Mouse (Mus musculus) cerebral cortex, adult 2 months (tissue): ENCODE measurements around the gene Olfr157.

ENCODE experiments used
- WGBS: fragments of 180-500 bp; shearing (Covaris S2); methylation state at CpG from one replicate; pipeline ENCODE4 v1.1.7; 2018; 5-methylcytosine and 5-hydroxymethylcytosine counted together

Olfr157 gene

DNA sequence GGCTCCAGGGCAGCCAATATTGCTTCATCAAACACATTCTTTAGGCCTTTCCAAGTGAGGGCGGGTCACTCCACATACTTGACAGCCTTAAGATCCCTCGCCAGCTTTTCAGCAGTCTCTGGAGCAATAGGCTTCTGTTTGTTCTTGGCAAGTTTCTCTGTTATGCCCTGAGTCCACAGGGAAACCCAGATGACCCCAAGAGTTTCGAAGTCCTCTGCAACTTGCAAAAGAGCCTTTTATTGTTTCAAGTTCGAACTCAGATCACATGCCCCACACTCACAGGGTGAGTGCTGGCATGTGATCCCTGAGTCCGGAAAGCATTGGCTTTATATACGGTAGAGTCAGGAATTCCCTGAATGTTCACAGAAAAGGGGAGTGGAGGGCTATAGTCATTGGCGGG, 41.1 kb downstream of the Olfr157 start:
- whole genome bisulfite sequencing: 72% methylated on average over 7 of the region's 7 CpGs

DNA sequence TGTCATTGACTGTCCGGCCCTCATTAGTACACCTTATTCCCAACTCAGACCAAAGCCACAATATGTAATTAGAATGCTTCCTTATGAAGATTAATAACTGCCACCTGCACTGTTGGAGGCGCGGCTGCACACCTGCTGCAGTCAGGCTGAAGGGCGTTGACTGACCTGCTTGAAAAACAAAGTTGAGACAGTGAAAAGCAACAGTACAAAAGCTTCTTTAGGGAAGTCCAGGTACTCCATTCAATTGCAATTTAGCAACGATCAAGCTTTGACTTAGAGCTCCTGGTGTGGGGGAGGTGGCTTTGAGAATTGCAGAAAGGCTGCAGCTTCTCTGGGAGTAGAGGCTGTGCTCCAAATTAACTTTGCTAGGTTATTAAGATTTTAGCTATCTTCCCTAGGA, 44.2 kb downstream of the Olfr157 start:
- 84% methylated on average over 5 of the region's 5 CpGs for WGBS

DNA sequence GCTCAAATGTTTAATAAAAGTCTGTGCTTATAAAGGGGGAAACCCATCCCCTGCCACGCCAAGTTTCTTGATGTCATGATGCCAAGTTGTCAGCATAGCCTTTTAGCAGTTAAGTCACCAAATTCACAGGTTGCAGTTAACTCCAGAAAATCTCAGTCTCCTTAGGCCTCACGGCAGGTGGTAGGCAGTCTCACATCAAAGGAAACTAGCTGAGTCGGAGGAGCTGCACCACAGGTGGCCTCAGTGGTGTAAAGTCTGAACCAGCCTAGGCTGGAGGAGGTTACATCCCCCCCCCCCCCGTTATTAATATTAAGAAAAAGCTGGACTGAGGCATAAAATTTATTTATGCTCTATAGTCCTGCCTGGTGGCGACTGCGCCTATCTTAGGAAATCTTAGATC, 44.7 kb downstream of the Olfr157 start:
- WGBS: 79% methylated on average over 6 of the region's 6 CpGs
